In genomic region chr17:36205862-36206261, GRCm38 (mm10) we compare ENCODE assay signal across 8 mouse cellular contexts. TPM values are rescaled to one million over a fixed set of nuclear protein-coding genes. Genes with fewer than 3 reads are reported as not detected.
DNase-seq lines count a peak whose midpoint lies in the region; ATAC-seq and TF ChIP-seq lines count a peak whose summit lies in the region.

No protein-coding gene starts in this region.

- H3K27me3 ChIP-seq in liver, embryonic 14.5 days (ENCODE audit: control insufficient read depth, insufficient read depth, low read length) = peaks cover 15% of the 10 kb centered on the region
- peaks cover 14% of the 10 kb centered on the region; the same call in 1 of the 2 replicates for H3K27me3 ChIP-seq in stomach, embryonic 14.5 days (ENCODE audit: control insufficient read depth, insufficient read depth, low read length)

- intact Hi-C loops in left cerebral cortex, postnatal 36 days (cut with DNase I) = no loop called here

- H3K9ac ChIP-seq in liver, embryonic 14.5 days (replicated peaks) = no peak overlapping the region
- H3K9ac ChIP-seq in stomach, embryonic 14.5 days (replicated peaks; ENCODE audit: low read depth, low read length) = no peak overlapping the region

- under 1% methylated on average over 41 of the region's 41 CpGs for WGBS in liver, embryonic 14.5 days (ENCODE audit: insufficient replicate concordance)
- under 1% methylated on average over 34 of the region's 41 CpGs for WGBS in stomach, embryonic 14.5 days

- H3K4me3 ChIP-seq in liver, embryonic 14.5 days (ENCODE audit: insufficient read depth in 1 of 2, low read depth in 2 of 2, low read length in 2 of 2) = peak overlapping the region; percentile 18 to 23
- peak overlapping the region; percentile 32 for H3K4me3 ChIP-seq in stomach, embryonic 14.5 days (ENCODE audit: low read depth, low read length)

- no peak overlapping the region for H3K27ac ChIP-seq in liver, embryonic 14.5 days
- H3K27ac ChIP-seq in stomach, embryonic 14.5 days (ENCODE audit: low read length) = no peak overlapping the region

- DNase-seq in adrenal gland, postnatal 14 days = peak; percentile 24
- no peak for DNase-seq in adrenal gland, adult 2 months
- DNase-seq in thymus, postnatal 4 days = peak; percentile 54
- no peak for DNase-seq in thymus, postnatal 10 days (ENCODE audit: low spot score in 2 of 2)
- no peak for DNase-seq in liver, embryonic 14.5 days (ENCODE audit: low read depth in 3 of 3, low spot score in 3 of 3)
- no peak for DNase-seq in left cerebral cortex, postnatal 36 days (ENCODE audit: low spot score in 2 of 2)
- no peak for DNase-seq in layer of hippocampus, postnatal 36 days

- TF ChIP-seq CTCF in liver, embryonic 14.5 days (IDR thresholded peaks at IDR 0.05; ENCODE audit: low read depth) = no peak

- H3K9me3 ChIP-seq in liver, embryonic 14.5 days (ENCODE audit: control insufficient read depth, low read length) = no peaks in the 10 kb centered on the region
- H3K9me3 ChIP-seq in stomach, embryonic 14.5 days (ENCODE audit: control insufficient read depth, low read depth, low read length) = no peaks in the 10 kb centered on the region

- no peak for TF ChIP-seq EP300 in liver, embryonic 14.5 days (IDR thresholded peaks at IDR 0.05; ENCODE audit: low read depth)

- no peak for ATAC-seq in liver, embryonic 14.5 days (ENCODE audit: insufficient read depth)
- ATAC-seq in stomach, embryonic 14.5 days (ENCODE audit: insufficient number of reproducible peaks, insufficient read depth, low FRiP score, low read depth) = 0 out of 2 replicates have a peak, but pooled peaks have one; percentile 10

- no peaks in the 10 kb centered on the region for H3K36me3 ChIP-seq in liver, embryonic 14.5 days (replicated peaks; ENCODE audit: control insufficient read depth, insufficient read depth, low read depth)
- no peaks in the 10 kb centered on the region for H3K36me3 ChIP-seq in stomach, embryonic 14.5 days (ENCODE audit: control insufficient read depth, insufficient read depth, low read length)

- peak overlapping the region; percentile 53 for H3K4me2 ChIP-seq in liver, embryonic 14.5 days (ENCODE audit: low read depth)
- peak overlapping the region; percentile 59 for H3K4me2 ChIP-seq in stomach, embryonic 14.5 days (replicated peaks; ENCODE audit: low read depth, low read length)

- H3K4me1 ChIP-seq in liver, embryonic 14.5 days (replicated peaks; ENCODE audit: control insufficient read depth in 2 of 2, insufficient read depth in 2 of 2, low read length in 1 of 2) = no peaks in the 10 kb centered on the region
- H3K4me1 ChIP-seq in stomach, embryonic 14.5 days (ENCODE audit: control insufficient read depth, insufficient read depth, low read length) = no peaks in the 10 kb centered on the region

RNA-seq across cellular contexts. Expression of gene H2-T3, which starts 15.8 kb away (rescaled TPM):
- 0.44 TPM in 1 of 2 replicates, not detected in the other for total RNA-seq in adrenal gland, postnatal 14 days (2021)
- total RNA-seq in adrenal gland, adult 2 months (2021) = not detected
- not detected in 2 replicates for polyA plus RNA-seq in adrenal gland, adult 2 months (2012; rRNA removed)
- polyA plus RNA-seq in liver, embryonic 14.5 days (2012; rRNA removed) = not detected in 2 replicates
- polyA plus RNA-seq in liver, embryonic 14.5 days (2014; fragmentation: Nextera tagmentation; extraction: Ambion mirVana) = not detected in 2 replicates
- not detected in 2 replicates for polyA plus RNA-seq in stomach, embryonic 14.5 days (2014; fragmentation: Nextera tagmentation; extraction: Ambion mirVana)
- not detected for total RNA-seq in left cerebral cortex, postnatal 36 days (2021)
- total RNA-seq in layer of hippocampus, postnatal 36 days (2021) = not detected

RNA-seq across cellular contexts. Expression of gene Gm8909, which starts 37.5 kb away (rescaled TPM):
- total RNA-seq in adrenal gland, postnatal 14 days (2021) = not detected in 2 replicates
- total RNA-seq in adrenal gland, adult 2 months (2021) = not detected
- polyA plus RNA-seq in adrenal gland, adult 2 months (2012; rRNA removed) = 0.19 TPM in 1 of 2 replicates, not detected in the other
- polyA plus RNA-seq in liver, embryonic 14.5 days (2012; rRNA removed) = not detected in 2 replicates
- polyA plus RNA-seq in liver, embryonic 14.5 days (2014; fragmentation: Nextera tagmentation; extraction: Ambion mirVana) = not detected in 2 replicates
- polyA plus RNA-seq in stomach, embryonic 14.5 days (2014; fragmentation: Nextera tagmentation; extraction: Ambion mirVana) = 2.0 and 3.0 TPM in 2 replicates
- total RNA-seq in left cerebral cortex, postnatal 36 days (2021) = not detected
- total RNA-seq in layer of hippocampus, postnatal 36 days (2021) = not detected

RNA-seq across cellular contexts. Expression of gene Rpp21, which starts 52.0 kb away (rescaled TPM):
- 44.2 and 47.9 TPM in 2 replicates for total RNA-seq in adrenal gland, postnatal 14 days (2021)
- total RNA-seq in adrenal gland, adult 2 months (2021) = 10 to 100 TPM; 43.6 to 60.5 TPM
- polyA plus RNA-seq in adrenal gland, adult 2 months (2012; rRNA removed) = 89.4 and 106 TPM in 2 replicates
- 40.1 and 51.8 TPM in 2 replicates for polyA plus RNA-seq in liver, embryonic 14.5 days (2012; rRNA removed)
- 77.9 and 84.2 TPM in 2 replicates for polyA plus RNA-seq in liver, embryonic 14.5 days (2014; fragmentation: Nextera tagmentation; extraction: Ambion mirVana)
- 133 and 167 TPM in 2 replicates for polyA plus RNA-seq in stomach, embryonic 14.5 days (2014; fragmentation: Nextera tagmentation; extraction: Ambion mirVana)
- total RNA-seq in left cerebral cortex, postnatal 36 days (2021) = 10 to 100 TPM; 35.7 to 39.5 TPM
- 10 to 100 TPM; 43.3 to 44.5 TPM for total RNA-seq in layer of hippocampus, postnatal 36 days (2021)

Comparison
In these comparisons a context has a peak if more than half of its experiments do, and no peak if none do; other contexts are left out.
1. DNase-seq: peak in adrenal gland, postnatal 14 days (single experiment) and thymus, postnatal 4 days (single experiment); none in adrenal gland, adult 2 months (single experiment), thymus, postnatal 10 days (0 of 2), liver, embryonic 14.5 days (0 of 3), left cerebral cortex, postnatal 36 days (0 of 2) and layer of hippocampus, postnatal 36 days (0 of 2).